Mouse (Mus musculus) forebrain, embryonic 11.5 days (tissue): Measurements from ENCODE around the gene Mgat5b. TPM values are rescaled to one million over a fixed set of nuclear protein-coding genes. Genes with fewer than 3 reads are reported as not detected.
"Not testable (repeated sequence)": the region's sequence is repeated elsewhere in the genome, so short reads cannot be mapped to it uniquely, and the experiment has no call there.

Experiments used
- ATAC-seq: fragments of 200-750 bp; cut with Nextera tagmentation; replicated peaks from 2 replicates; pipeline ENCODE4 v1.8.0; 2017; ENCODE audit warnings: moderate TSS enrichment; ENCODE audit not compliant: low FRiP score
- DNase-seq: peaks from one replicate; pipeline ENCODE4 v3.0.0-alpha.2; 2017; ENCODE audit warnings: low spot score
- H3K27ac ChIP-seq: fragments of 300-500 bp; sonication (generic); 2 replicates; pipeline ENCODE4 v1.5.1; 2014; ENCODE audit warnings: low read depth, low read length
- H3K27me3 ChIP-seq: fragments of 300-500 bp; sonication (generic); 2 replicates; pipeline ENCODE4 v1.6.1; 2014; ENCODE audit warnings: mild to moderate bottlenecking, low read length, mixed read lengths; ENCODE audit not compliant: control insufficient read depth, insufficient read depth
- H3K36me3 ChIP-seq: fragments of 300-500 bp; sonication (generic); 2 replicates; pipeline ENCODE4 v1.6.1; 2014; ENCODE audit warnings: mild to moderate bottlenecking, low read length, moderate library complexity, mixed read lengths; ENCODE audit not compliant: control insufficient read depth, insufficient read depth
- H3K4me1 ChIP-seq: fragments of 300-500 bp; sonication (generic); replicated peaks from 2 replicates; pipeline ENCODE4 v1.6.1; 2014; ENCODE audit warnings: low read length, mixed read lengths; ENCODE audit not compliant: control insufficient read depth, insufficient read depth
- H3K4me2 ChIP-seq: fragments of 300-500 bp; sonication (generic); 2 replicates; pipeline ENCODE4 v1.6.1; 2014; ENCODE audit warnings: low read depth, mild to moderate bottlenecking, low read length, moderate library complexity, mixed read lengths; ENCODE audit not compliant: severe bottlenecking
- H3K4me3 ChIP-seq: fragments of 300-500 bp; sonication (generic); 2 replicates; pipeline ENCODE4 v1.5.1; 2014; ENCODE audit warnings: low read depth, low read length
- H3K9ac ChIP-seq: fragments of 300-500 bp; sonication (generic); 2 replicates; pipeline ENCODE4 v1.6.1; 2014; ENCODE audit warnings: low read length
- H3K9me3 ChIP-seq: fragments of 300-500 bp; sonication (generic); 2 replicates; pipeline ENCODE4 v1.6.1; 2016; ENCODE audit warnings: low read length, mixed read lengths; ENCODE audit not compliant: control insufficient read depth
- WGBS: fragments of 180-500 bp; shearing (Covaris S2); extraction: QIAGEN DNeasy Blood & Tissue Kit; methylation state at CpG from one replicate; pipeline ENCODE4 v1.1.7; 2014; 5-methylcytosine and 5-hydroxymethylcytosine counted together
- polyA plus RNA-seq: library from polyadenylated mRNA; unstranded; fragments of >200 nt; fragmentation: Nextera tagmentation; extraction: Ambion mirVana; gene quantifications from 2 replicates; pipeline ENCODE4 v1.2.1, GENCODE M21; 2014

Gene Mgat5b
- polyA plus RNA-seq, 1 experiment from 2014 or later = 9.3 TPM

- H3K36me3 ChIP-seq = no peaks in the 10 kb centered on the region
- H3K9me3 ChIP-seq = no peaks in the 10 kb centered on the region
- no peaks in the 10 kb centered on the region for H3K4me1 ChIP-seq
- H3K27me3 ChIP-seq = no peaks in the 10 kb centered on the region
- DNase-seq = no peak
- H3K4me3 ChIP-seq = no peak overlapping the region
- no peak overlapping the region for H3K4me2 ChIP-seq
- no peak overlapping the region for H3K27ac ChIP-seq
- H3K9ac ChIP-seq = no peak overlapping the region
- no peak for ATAC-seq
- WGBS = 78% methylated on average over 10 of the region's 10 CpGs
These were observed 36.2 kb upstream of the Mgat5b start for GRCm38 (mm10) chr11:116882446-116882845.

GRCm38 (mm10) chr11:116884061-116884460 is 34.6 kb upstream of the Mgat5b start:
- no peaks in the 10 kb centered on the region for H3K9me3 ChIP-seq
- H3K4me2 ChIP-seq = no peak overlapping the region
- WGBS = 86% methylated on average over 6 of the region's 6 CpGs

GRCm38 (mm10) chr11:116885275-116886151 is 33.1 kb upstream of the Mgat5b start:
- DNase-seq (peak; percentile 90), ATAC-seq (no peak)
- H3K9me3 ChIP-seq = no peaks in the 10 kb centered on the region
- no peaks in the 10 kb centered on the region for H3K36me3 ChIP-seq
- no peak overlapping the region for H3K27ac ChIP-seq
- no peak overlapping the region for H3K4me3 ChIP-seq
- no peaks in the 10 kb centered on the region for H3K27me3 ChIP-seq
- peak overlapping the region; percentile 26; the same call in 1 of the 2 replicates for H3K4me2 ChIP-seq
- 4% methylated on average over 27 of the region's 28 CpGs for WGBS
- H3K9ac ChIP-seq = no peak overlapping the region
- H3K4me1 ChIP-seq = no peaks in the 10 kb centered on the region

More at GRCm38 (mm10) chr11:116884061-116884460, 34.6 kb upstream of the Mgat5b start:
- Histone ChIP-seq H3K4me3 (no peak overlapping the region), H3K27me3 (no peaks in the 10 kb centered on the region), H3K27ac (no peak overlapping the region), H3K9ac (no peak overlapping the region), H3K36me3 (no peaks in the 10 kb centered on the region), H3K4me1 (no peaks in the 10 kb centered on the region)
- no peak for DNase-seq
- no peak for ATAC-seq

- H3K4me2 ChIP-seq = no peak overlapping the region
- no peak overlapping the region for H3K4me3 ChIP-seq
- H3K9me3 ChIP-seq = no peaks in the 10 kb centered on the region; the same call in 1 of the 2 replicates
- DNase-seq (no peak), ATAC-seq (no peak)
- no peak overlapping the region for H3K27ac ChIP-seq
- no peaks in the 10 kb centered on the region for H3K27me3 ChIP-seq
- H3K4me1 ChIP-seq = no peaks in the 10 kb centered on the region
- H3K9ac ChIP-seq = no peak overlapping the region
- H3K36me3 ChIP-seq = no peaks in the 10 kb centered on the region
- 62% methylated on average over 5 of the region's 5 CpGs for WGBS
These were observed 31.5 kb upstream of the Mgat5b start for GRCm38 (mm10) chr11:116887136-116887535.

GRCm38 (mm10) chr11:116893532-116894442 is 24.9 kb upstream of the Mgat5b start:
- H3K4me1 ChIP-seq = no peaks in the 10 kb centered on the region
- ATAC-seq (no peak), DNase-seq (no peak)
- H3K27me3 ChIP-seq = no peaks in the 10 kb centered on the region
- no peaks in the 10 kb centered on the region; the same call in 1 of the 2 replicates for H3K9me3 ChIP-seq
- H3K36me3 ChIP-seq = no peaks in the 10 kb centered on the region
- no peak overlapping the region for H3K4me3 ChIP-seq
- 81% methylated on average over 19 of the region's 19 CpGs for WGBS
- H3K9ac ChIP-seq = no peak overlapping the region
- no peak overlapping the region for H3K4me2 ChIP-seq
- H3K27ac ChIP-seq = no peak overlapping the region

- Histone ChIP-seq H3K4me1 (no peaks in the 10 kb centered on the region), H3K4me3 (no peak overlapping the region), H3K9me3 (no peaks in the 10 kb centered on the region; the same call in 1 of the 2 replicates), H3K27me3 (no peaks in the 10 kb centered on the region), H3K27ac (no peak overlapping the region), H3K4me2 (no peak overlapping the region), H3K9ac (no peak overlapping the region), H3K36me3 (no peaks in the 10 kb centered on the region)
- DNase-seq = no peak
- no peak for ATAC-seq
- WGBS = 51% methylated on average over 3 of the region's 3 CpGs
These were observed 23.3 kb upstream of the Mgat5b start for GRCm38 (mm10) chr11:116895402-116895801.

- no peak for ATAC-seq
- no peak overlapping the region for H3K4me3 ChIP-seq
- 92% methylated on average over 12 of the region's 12 CpGs for WGBS
- no peaks in the 10 kb centered on the region for H3K36me3 ChIP-seq
- H3K9me3 ChIP-seq = no peaks in the 10 kb centered on the region
- H3K4me1 ChIP-seq = no peaks in the 10 kb centered on the region
- DNase-seq = no peak
- no peak overlapping the region for H3K27ac ChIP-seq
- H3K4me2 ChIP-seq = no peak overlapping the region
- no peaks in the 10 kb centered on the region for H3K27me3 ChIP-seq
- H3K9ac ChIP-seq = no peak overlapping the region
These were observed 19.4 kb upstream of the Mgat5b start for GRCm38 (mm10) chr11:116899247-116899646.

GRCm38 (mm10) chr11:116902588-116902987 is 16.1 kb upstream of the Mgat5b start:
- not testable (repeated sequence) for H3K4me2 ChIP-seq, ATAC-seq, H3K9ac ChIP-seq, DNase-seq, H3K36me3 ChIP-seq, H3K4me3 ChIP-seq, H3K27ac ChIP-seq, H3K4me1 ChIP-seq, H3K9me3 ChIP-seq
- H3K27me3 ChIP-seq = peaks cover 11% of the 10 kb centered on the region; the same call in 1 of the 2 replicates
- WGBS = 91% methylated on average over 10 of the region's 10 CpGs
